Mouse (Mus musculus) forebrain, embryonic 16.5 days (tissue): ENCODE results near the gene Hipk3. TPM values are rescaled to one million over a fixed set of nuclear protein-coding genes. Genes with fewer than 3 reads are reported as not detected.

Experiments used
- ATAC-seq: fragments of 200-750 bp; cut with Nextera tagmentation; 2 replicates; pipeline ENCODE4 v1.8.0; 2017; ENCODE audit warnings: mild to moderate bottlenecking, moderate library complexity
- H3K27ac ChIP-seq: fragments of 300-500 bp; sonication (generic); 2 replicates; pipeline ENCODE4 v1.5.1; 2014; ENCODE audit warnings: low read length, control low read depth
- H3K27me3 ChIP-seq: fragments of 300-500 bp; sonication (generic); replicated peaks from 2 replicates; pipeline ENCODE4 v1.6.1; 2014; ENCODE audit warnings: low read length; ENCODE audit not compliant: control insufficient read depth, insufficient read depth
- H3K36me3 ChIP-seq: fragments of 300-500 bp; sonication (generic); 2 replicates; pipeline ENCODE4 v1.6.1; 2014; ENCODE audit not compliant: control insufficient read depth, insufficient read depth
- H3K4me1 ChIP-seq: fragments of 300-500 bp; sonication (generic); replicated peaks from 2 replicates; pipeline ENCODE4 v1.6.1; 2014; ENCODE audit warnings: low read length; ENCODE audit not compliant: control insufficient read depth, insufficient read depth
- H3K4me2 ChIP-seq: fragments of 300-500 bp; sonication (generic); 2 replicates; pipeline ENCODE4 v1.6.1; 2014; ENCODE audit warnings: mild to moderate bottlenecking, low read length, control low read depth
- H3K4me3 ChIP-seq: fragments of 300-500 bp; sonication (generic); replicated peaks from 2 replicates; pipeline ENCODE4 v1.5.1; 2014; ENCODE audit warnings: mild to moderate bottlenecking, low read length, control low read depth
- H3K9ac ChIP-seq: fragments of 300-500 bp; sonication (generic); replicated peaks from 2 replicates; pipeline ENCODE4 v1.6.1; 2014; ENCODE audit warnings: low read depth, low read length, control low read depth
- H3K9me3 ChIP-seq: fragments of 300-500 bp; sonication (generic); 2 replicates; pipeline ENCODE4 v1.6.1; 2016; ENCODE audit warnings: low read length; ENCODE audit not compliant: control insufficient read depth
- WGBS: fragments of 180-500 bp; shearing (Covaris S2); extraction: QIAGEN DNeasy Blood & Tissue Kit; methylation state at CpG from one replicate; pipeline ENCODE4 v1.1.7; 2014; 5-methylcytosine and 5-hydroxymethylcytosine counted together
- polyA plus RNA-seq: library from polyadenylated mRNA; unstranded; fragments of >200 nt; fragmentation: Nextera tagmentation; extraction: Ambion mirVana; gene quantifications from 2 replicates; pipeline ENCODE4 v1.2.1, GENCODE M21; 2015

Gene Hipk3
- polyA plus RNA-seq, 1 experiment from 2014 or later, result 6.9 TPM

DNA sequence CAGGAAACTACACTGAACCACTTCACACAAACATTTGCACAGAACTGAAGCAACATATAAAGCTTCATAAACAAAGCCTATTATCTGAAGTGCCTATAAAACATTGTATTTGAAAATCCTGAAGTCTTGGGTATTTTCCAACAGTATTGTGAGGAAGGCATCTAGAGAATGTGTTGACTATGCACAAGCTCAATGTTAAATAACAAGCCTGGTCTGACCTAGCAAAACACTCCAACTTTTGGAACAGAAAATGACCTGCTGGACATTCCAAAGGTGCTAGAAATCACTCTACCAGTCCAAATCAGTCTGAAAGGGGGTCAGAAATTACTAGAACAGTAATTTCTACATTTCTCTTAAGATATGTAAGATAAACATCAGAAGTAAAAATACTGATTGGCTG lies 12.1 kb downstream of the Hipk3 start:
- Histone ChIP-seq H3K27ac (no peak overlapping the region), H3K4me2 (no peak overlapping the region), H3K4me3 (no peak overlapping the region), H3K4me1 (no peaks in the 10 kb centered on the region), H3K9me3 (no peaks in the 10 kb centered on the region), H3K36me3 (no peaks in the 10 kb centered on the region), H3K27me3 (no peaks in the 10 kb centered on the region), H3K9ac (no peak overlapping the region)
- ATAC-seq, result no peak

DNA sequence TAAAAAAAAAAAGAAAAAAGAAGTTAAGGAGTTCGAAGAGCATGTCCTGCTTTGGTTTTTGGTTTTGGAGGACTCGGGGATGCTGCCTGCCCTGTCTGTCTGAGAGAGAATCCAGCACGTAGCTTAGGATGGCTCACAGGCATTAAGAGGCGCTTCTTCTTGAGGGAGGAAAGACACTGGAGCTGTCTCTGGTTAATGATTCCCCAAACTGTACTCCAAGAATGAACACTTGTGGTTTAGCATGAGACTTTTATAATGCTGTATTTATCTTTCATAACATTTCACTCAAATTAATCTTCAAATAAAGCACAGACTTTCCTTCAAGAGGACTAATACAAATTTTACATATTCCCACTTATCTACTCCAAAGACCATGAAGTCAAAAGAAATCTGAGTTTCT lies 15.2 kb downstream of the Hipk3 start:
- Histone ChIP-seq H3K9ac (no peak overlapping the region), H3K4me3 (no peak overlapping the region), H3K4me2 (no peak overlapping the region), H3K36me3 (no peaks in the 10 kb centered on the region), H3K9me3 (no peaks in the 10 kb centered on the region), H3K27ac (no peak overlapping the region), H3K4me1 (no peaks in the 10 kb centered on the region), H3K27me3 (no peaks in the 10 kb centered on the region)
- 87% methylated on average over 4 of the region's 4 CpGs for WGBS
- no peak for ATAC-seq

- Histone ChIP-seq H3K9ac (no peak overlapping the region), H3K9me3 (no peaks in the 10 kb centered on the region), H3K4me3 (no peak overlapping the region), H3K4me2 (no peak overlapping the region), H3K27ac (no peak overlapping the region), H3K4me1 (no peaks in the 10 kb centered on the region), H3K36me3 (no peaks in the 10 kb centered on the region), H3K27me3 (no peaks in the 10 kb centered on the region)
- no peak for ATAC-seq
- WGBS, result 87% methylated on average over 2 of the region's 2 CpGs
These were observed 16.7 kb downstream of the Hipk3 start for GRCm38 (mm10) chr2:104477398-104478015.

DNA sequence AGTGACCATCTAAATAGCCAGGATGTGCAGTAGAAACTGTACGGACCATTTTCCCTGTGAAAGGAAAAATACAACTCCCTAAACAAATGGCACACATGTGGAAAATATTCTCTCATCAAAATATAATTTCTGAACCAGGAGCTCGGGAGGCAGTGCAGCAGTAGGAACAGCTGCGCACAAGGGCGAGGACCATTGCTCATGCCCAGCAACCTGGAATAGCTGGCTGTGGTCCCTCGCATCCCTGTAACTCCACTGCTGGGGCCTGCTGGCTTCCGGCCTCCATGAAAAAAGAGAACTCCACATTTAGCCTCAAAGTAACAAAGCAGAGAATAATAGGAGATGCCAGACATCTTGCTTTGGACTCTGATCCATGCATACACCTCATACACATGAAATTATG lies 22.2 kb downstream of the Hipk3 start:
- no peak for ATAC-seq
- no peaks in the 10 kb centered on the region for H3K27me3 ChIP-seq

GRCm38 (mm10) chr2:104471161-104471560 lies 23.1 kb downstream of the Hipk3 start:
- Histone ChIP-seq H3K9ac (no peak overlapping the region), H3K27ac (no peak overlapping the region), H3K4me2 (no peak overlapping the region), H3K36me3 (no peaks in the 10 kb centered on the region; the same call in none of the 2 replicates), H3K27me3 (no peaks in the 10 kb centered on the region), H3K4me1 (no peaks in the 10 kb centered on the region; the same call in 1 of the 2 replicates), H3K9me3 (no peaks in the 10 kb centered on the region), H3K4me3 (no peak overlapping the region)
- 93% methylated on average over 16 of the region's 16 CpGs for WGBS
- ATAC-seq, result no peak

More for the DNA sequence above, 22.2 kb downstream of the Hipk3 start:
- Histone ChIP-seq H3K9ac (no peak overlapping the region), H3K27ac (no peak overlapping the region), H3K4me3 (no peak overlapping the region), H3K36me3 (no peaks in the 10 kb centered on the region; the same call in none of the 2 replicates), H3K4me2 (no peak overlapping the region), H3K9me3 (no peaks in the 10 kb centered on the region), H3K4me1 (no peaks in the 10 kb centered on the region; the same call in 1 of the 2 replicates)
- 84% methylated on average over 6 of the region's 6 CpGs for WGBS

DNA sequence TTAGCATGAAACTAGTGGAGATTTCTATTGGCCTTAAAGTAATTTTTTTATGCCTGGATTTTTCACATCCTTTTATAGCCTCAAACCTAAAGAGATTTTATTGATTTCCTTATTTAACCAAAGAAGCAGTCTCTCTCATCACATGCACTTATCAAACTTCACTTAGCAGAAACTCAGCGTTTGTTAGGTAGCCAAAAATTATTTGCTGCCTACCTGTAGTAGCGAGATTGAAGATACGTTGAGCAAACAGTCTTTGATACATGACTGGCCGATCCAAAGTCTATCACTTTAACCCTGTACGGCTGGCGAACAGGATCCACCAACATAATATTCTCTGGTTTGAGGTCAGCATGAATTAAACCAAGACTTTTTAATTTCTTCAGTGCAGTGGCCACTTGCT lies 23.7 kb downstream of the Hipk3 start:
- 95% methylated on average over 6 of the region's 6 CpGs for WGBS

DNA sequence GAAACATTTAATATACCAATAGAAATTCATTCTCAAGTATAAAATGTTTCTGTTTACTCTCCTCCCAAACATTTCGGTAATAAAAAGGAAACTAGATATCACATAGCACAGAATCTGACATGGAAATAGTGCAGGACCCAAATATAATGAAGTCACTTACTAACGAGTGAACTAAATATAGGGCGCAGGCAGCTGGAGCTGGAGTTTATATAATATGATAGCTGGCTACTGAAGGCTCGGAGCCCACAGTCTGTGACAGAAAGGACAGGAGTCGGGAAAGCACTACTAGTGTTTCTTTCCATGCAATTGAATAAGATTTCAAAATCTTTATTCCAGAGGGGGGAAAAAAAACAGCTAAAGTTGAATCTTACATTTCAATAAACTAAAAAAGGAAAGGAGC lies 25.8 kb downstream of the Hipk3 start:
- Histone ChIP-seq H3K9me3 (no peaks in the 10 kb centered on the region), H3K36me3 (no peaks in the 10 kb centered on the region; the same call in none of the 2 replicates), H3K9ac (no peak overlapping the region), H3K4me3 (no peak overlapping the region), H3K27me3 (no peaks in the 10 kb centered on the region), H3K27ac (no peak overlapping the region), H3K4me1 (no peaks in the 10 kb centered on the region; the same call in 1 of the 2 replicates), H3K4me2 (no peak overlapping the region)
- 69% methylated on average over 5 of the region's 5 CpGs for WGBS
- no peak for ATAC-seq

More for the DNA sequence above, 23.7 kb downstream of the Hipk3 start:
- H3K4me3 ChIP-seq, result no peak overlapping the region
- no peak for ATAC-seq
- H3K9me3 ChIP-seq, result no peaks in the 10 kb centered on the region
- H3K9ac ChIP-seq, result no peak overlapping the region
- no peak overlapping the region for H3K4me2 ChIP-seq
- H3K27ac ChIP-seq, result no peak overlapping the region
- H3K36me3 ChIP-seq, result no peaks in the 10 kb centered on the region; the same call in none of the 2 replicates
- no peaks in the 10 kb centered on the region; the same call in 1 of the 2 replicates for H3K4me1 ChIP-seq
- H3K27me3 ChIP-seq, result no peaks in the 10 kb centered on the region

GRCm38 (mm10) chr2:104466908-104467616 lies 27.2 kb downstream of the Hipk3 start:
- no peaks in the 10 kb centered on the region for H3K9me3 ChIP-seq
- no peaks in the 10 kb centered on the region for H3K27me3 ChIP-seq
- no peak overlapping the region for H3K9ac ChIP-seq
- H3K4me1 ChIP-seq, result no peaks in the 10 kb centered on the region; the same call in 1 of the 2 replicates
- 88% methylated on average over 9 of the region's 9 CpGs for WGBS
- H3K27ac ChIP-seq, result no peak overlapping the region
- H3K36me3 ChIP-seq, result no peaks in the 10 kb centered on the region; the same call in none of the 2 replicates
- no peak overlapping the region for H3K4me2 ChIP-seq
- ATAC-seq, result no peak
- no peak overlapping the region for H3K4me3 ChIP-seq

GRCm38 (mm10) chr2:104465639-104466430 lies 28.4 kb downstream of the Hipk3 start:
- Histone ChIP-seq H3K9me3 (no peaks in the 10 kb centered on the region), H3K4me1 (no peaks in the 10 kb centered on the region; the same call in 1 of the 2 replicates), H3K4me2 (no peak overlapping the region), H3K9ac (no peak overlapping the region), H3K4me3 (no peak overlapping the region), H3K27me3 (no peaks in the 10 kb centered on the region), H3K27ac (no peak overlapping the region), H3K36me3 (no peaks in the 10 kb centered on the region; the same call in 1 of the 2 replicates)
- 93% methylated on average over 8 of the region's 8 CpGs for WGBS
- ATAC-seq, result no peak
